Mouse (Mus musculus) urinary bladder, postnatal 36 days (tissue): ENCODE measurements at regions not wholly inside any gene's neighbourhood (a gene's known extent, or its start where the extent isn't known, plus 50 kb on each side); places are given as distances from the start of the nearest gene placed in this dataset.
A peak's percentile ranks its signal among the peaks of the same experiment; 100 is the strongest.
"Not testable (repeated sequence)": the region's sequence is repeated elsewhere in the genome, so short reads cannot be mapped to it uniquely, and the experiment has no call there.

ENCODE experiments used
- DNase-seq, 2 experiments: peaks; one replicate each; pipeline ENCODE4 v3.0.0; 2022; ENCODE audit warnings: low spot score in 2 of 2, mixed read lengths in 1 of 2

GRCm38 (mm10) chr3:49686182-49686895, 70.8 kb downstream of the Pcdh18 start:
- no peak for DNase-seq

GRCm38 (mm10) chr3:49674921-49675320, 82.2 kb downstream of the Pcdh18 start:
- DNase-seq = no peak

GRCm38 (mm10) chr3:49672685-49673184, 84.4 kb downstream of the Pcdh18 start:
- DNase-seq = no peak

- no peak for DNase-seq
Observed at GRCm38 (mm10) chr3:49667543-49668338, 89.4 kb downstream of the Pcdh18 start.

GRCm38 (mm10) chr3:49666516-49666915, 90.6 kb downstream of the Pcdh18 start:
- no peak for DNase-seq

GRCm38 (mm10) chr3:49648895-49649175, 108.3 kb downstream of the Pcdh18 start:
- DNase-seq = no peak

GRCm38 (mm10) chr3:49648040-49648894, 108.9 kb downstream of the Pcdh18 start:
- no peak for DNase-seq

- peak in 1 of 2 experiments; percentile 36 for DNase-seq
Observed at GRCm38 (mm10) chr3:49644993-49645392, 112.1 kb downstream of the Pcdh18 start.

GRCm38 (mm10) chr3:49643871-49644270, 113.3 kb downstream of the Pcdh18 start:
- no peak for DNase-seq

GRCm38 (mm10) chr3:49641966-49642758, 115.0 kb downstream of the Pcdh18 start:
- peak in 1 of 2 experiments; percentile 15 for DNase-seq

- DNase-seq = no peak
Observed at GRCm38 (mm10) chr3:49641411-49641810, 115.7 kb downstream of the Pcdh18 start.

- DNase-seq = no peak
Observed at GRCm38 (mm10) chr3:49638601-49639000, 118.5 kb downstream of the Pcdh18 start.

- DNase-seq = no peak
Observed at GRCm38 (mm10) chr3:49636676-49637075, 120.4 kb downstream of the Pcdh18 start.

GRCm38 (mm10) chr3:49592706-49593451, 164.2 kb downstream of the Pcdh18 start:
- no peak for DNase-seq

- DNase-seq = no peak
Observed at GRCm38 (mm10) chr3:49590234-49590633, 166.9 kb downstream of the Pcdh18 start.

- DNase-seq = no peak
Observed at GRCm38 (mm10) chr3:49586531-49587168, 170.5 kb downstream of the Pcdh18 start.

GRCm38 (mm10) chr3:49585962-49586361, 171.2 kb downstream of the Pcdh18 start:
- DNase-seq = not testable (repeated sequence)

GRCm38 (mm10) chr3:49566769-49567729, 190.1 kb downstream of the Pcdh18 start:
- DNase-seq = no peak

GRCm38 (mm10) chr3:49527642-49528041, 229.5 kb downstream of the Pcdh18 start:
- DNase-seq = no peak
